Mouse (Mus musculus): ENCODE measurements around the gene Sarnp.

GRCm38 (mm10) chr10:128910066-128910841 is 93.1 kb downstream of the Sarnp start:
- no peak for TF ChIP-seq CTCF (IDR thresholded peaks at IDR 0.05; ENCODE audit: control insufficient read depth, insufficient read depth, low read length)
- TF ChIP-seq POLR2A (IDR thresholded peaks at IDR 0.05; ENCODE audit: borderline replicate concordance, control insufficient read depth, low read depth, low read length), result peak; percentile 30; the same call in 1 of the 2 replicates

All from bone marrow, adult 2 months (tissue).